Mouse (Mus musculus): Measurements from ENCODE around the gene Lrrc4b.

Gene Lrrc4b

DNA sequence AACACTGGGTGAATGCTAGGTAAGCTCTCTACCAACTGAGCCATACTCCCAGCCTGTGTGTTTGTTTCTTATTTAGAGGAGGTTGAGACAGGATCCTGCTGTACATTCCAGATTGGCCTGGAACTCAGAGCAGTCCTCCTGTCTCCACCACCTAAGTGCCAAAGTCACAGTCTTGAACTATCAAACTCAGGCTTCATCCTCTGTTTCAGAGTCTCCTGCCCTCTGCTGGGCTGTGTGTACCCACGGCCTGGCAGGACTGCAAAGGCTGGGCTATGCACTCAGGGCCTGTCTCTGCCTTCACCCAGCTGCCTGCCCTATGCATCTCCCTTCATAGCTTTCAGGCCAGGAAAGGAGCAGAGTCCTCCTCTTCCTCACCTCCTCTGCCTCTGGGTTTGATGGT lies 7.4 kb downstream of the Lrrc4b start:
- no peak for DNase-seq (ENCODE audit: low read depth, low spot score)

GRCm38 (mm10) chr7:44437188-44437587 lies 8.4 kb downstream of the Lrrc4b start:
- DNase-seq (ENCODE audit: low read depth, low spot score): no peak

DNA sequence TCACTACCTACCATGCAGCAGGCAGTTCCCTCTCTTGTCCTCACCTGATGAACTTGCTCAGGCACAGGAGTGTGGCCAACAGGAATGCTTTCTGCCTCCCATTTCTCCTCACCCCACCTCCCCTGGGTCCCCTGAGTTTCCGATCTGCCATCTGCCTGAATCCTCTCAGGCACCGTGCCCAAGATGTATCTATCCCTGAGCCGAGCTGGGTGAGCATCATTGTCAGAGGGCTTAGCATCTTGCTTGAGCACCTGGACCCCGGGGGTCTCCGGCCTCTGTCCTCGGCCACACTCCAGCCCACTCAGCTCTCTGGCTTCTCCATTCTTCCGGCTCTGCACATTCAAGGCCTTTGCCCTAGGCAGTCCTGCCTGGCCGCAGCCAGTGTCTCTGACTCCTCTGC lies 9.1 kb downstream of the Lrrc4b start:
- no peak for DNase-seq (ENCODE audit: low read depth, low spot score)

- no peak for DNase-seq (ENCODE audit: low read depth, low spot score)
Observed at GRCm38 (mm10) chr7:44439696-44440095, 10.9 kb downstream of the Lrrc4b start.

DNA sequence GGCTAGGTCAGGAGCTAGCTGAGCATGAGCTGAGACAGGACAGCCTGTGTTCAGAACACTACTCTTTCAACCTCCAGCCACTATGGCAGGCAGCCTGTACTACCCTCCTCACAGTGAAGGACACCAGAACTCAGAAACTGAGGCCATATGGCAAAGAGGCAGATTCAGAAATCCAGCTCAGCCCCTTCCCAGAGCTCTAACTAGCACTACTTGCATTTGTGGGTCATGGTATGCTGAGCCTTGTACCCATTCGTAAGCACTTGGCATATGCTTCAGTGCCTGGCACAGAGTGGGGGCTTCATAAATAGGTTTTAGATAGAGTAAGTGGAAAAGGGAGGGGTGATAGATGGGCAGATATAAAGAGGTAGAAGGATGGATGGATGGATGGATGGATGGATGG lies 11.7 kb downstream of the Lrrc4b start:
- no peak for DNase-seq (ENCODE audit: low read depth, low spot score)

DNA sequence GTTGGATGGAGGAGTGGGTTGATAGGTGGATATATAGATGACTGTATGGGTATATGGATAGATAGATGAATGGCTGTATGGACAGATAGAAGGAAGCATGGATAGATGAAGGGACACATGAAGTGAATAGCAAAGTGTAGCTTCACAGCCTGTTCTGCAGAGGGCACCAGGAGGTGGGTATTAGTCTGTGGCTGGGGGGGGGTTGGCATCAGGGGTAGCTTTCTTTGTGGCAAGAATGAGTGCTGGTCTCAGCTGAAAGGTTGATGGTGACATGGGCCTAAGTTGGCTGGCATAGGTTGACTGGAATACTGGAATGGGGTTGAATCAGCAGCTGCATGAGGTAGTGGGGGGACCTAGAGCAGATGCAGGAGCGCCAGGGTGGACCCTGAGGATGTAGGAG lies 12.4 kb downstream of the Lrrc4b start:
- DNase-seq (ENCODE audit: low read depth, low spot score): no peak

DNA sequence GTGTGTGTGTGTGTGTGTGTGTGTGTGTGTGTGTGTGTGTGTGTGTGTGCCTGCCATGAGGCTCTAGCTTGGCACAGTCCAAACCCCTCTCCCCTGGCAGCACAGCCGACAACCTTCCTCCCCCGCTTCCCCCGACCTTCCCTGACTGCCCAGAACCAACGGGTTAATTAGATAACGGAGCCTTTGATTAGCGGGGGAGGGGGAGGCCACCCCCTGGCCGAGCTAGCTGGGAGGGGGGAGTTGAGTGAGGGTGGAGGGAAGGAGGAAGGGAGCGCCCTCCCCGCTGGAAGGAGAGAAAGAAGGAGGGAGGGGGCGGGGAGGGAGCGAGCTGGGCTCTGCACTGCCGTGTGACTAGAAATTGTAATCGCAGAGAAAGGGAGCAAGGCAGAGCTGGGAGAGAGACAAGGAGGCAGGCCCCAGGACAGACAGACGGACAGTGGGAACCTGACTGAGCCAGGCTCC lies 12.9 kb downstream of the Lrrc4b start:
- no peak for DNase-seq (ENCODE audit: low read depth, low spot score)

DNA sequence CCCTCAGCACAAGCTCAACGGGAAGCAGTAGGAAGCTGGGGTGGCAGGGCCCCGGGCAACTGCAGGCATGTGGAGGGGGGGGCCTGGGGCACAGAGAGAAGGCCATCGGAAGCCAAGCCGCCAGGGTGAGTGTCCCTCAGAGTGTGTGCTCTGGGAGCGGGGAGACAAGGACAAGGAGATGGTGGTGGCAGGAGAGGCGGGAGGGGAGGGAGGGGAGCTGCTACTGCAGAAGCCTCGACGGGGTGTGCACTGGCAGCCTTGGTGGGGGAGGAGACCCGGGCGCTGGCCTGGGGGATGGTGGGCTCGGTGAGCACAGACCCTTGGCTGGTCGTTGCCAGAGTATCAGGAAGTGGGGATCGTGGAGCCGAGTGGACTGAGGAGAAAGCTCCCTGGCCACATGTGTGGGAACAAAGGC lies 13.6 kb downstream of the Lrrc4b start:
- no peak for DNase-seq (ENCODE audit: low read depth, low spot score)

DNA sequence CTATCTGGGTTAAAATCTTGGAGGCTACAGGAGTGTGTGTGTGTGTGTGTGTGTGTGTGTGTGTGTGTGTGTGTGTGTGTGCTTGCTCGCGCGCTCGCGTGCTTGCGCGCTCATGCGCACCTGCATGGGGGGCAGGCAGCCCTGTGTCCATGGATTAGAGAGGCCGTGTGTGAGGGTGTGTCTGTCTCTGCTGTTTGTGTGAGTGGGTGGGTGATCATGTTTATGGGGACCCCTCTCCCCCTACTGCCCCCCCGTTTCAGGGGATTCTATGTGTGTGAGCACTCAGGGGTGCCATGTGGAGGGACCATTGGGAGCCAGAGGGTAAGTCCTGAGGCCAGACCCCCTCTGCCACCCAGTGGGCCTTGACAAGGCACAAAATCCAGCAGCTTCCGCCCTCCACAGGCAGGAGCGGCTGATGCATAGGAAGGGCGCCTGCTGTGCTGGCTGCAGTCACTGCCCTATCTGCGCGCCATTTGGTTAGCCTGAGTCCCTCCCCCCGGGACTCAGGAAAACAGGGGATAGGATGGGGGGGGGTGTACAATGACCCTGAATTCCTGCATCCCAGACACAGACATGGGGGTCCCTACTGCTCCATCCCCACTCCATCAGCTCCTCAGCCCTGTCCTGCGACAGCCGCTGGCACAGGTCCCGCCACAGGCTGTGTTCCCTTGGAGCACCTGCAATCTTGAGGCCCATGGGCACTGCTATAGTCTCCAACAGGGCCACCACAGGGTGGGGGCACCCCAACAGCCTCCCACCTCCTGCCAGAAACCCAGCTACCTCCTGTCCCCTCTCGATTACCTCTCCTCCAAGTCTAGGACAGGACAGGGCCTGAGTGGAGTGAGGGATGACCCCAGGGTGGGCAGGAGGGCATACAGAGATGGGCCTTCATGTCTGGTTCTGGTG lies 14.7 kb downstream of the Lrrc4b start:
- DNase-seq (ENCODE audit: low read depth, low spot score): no peak

DNA sequence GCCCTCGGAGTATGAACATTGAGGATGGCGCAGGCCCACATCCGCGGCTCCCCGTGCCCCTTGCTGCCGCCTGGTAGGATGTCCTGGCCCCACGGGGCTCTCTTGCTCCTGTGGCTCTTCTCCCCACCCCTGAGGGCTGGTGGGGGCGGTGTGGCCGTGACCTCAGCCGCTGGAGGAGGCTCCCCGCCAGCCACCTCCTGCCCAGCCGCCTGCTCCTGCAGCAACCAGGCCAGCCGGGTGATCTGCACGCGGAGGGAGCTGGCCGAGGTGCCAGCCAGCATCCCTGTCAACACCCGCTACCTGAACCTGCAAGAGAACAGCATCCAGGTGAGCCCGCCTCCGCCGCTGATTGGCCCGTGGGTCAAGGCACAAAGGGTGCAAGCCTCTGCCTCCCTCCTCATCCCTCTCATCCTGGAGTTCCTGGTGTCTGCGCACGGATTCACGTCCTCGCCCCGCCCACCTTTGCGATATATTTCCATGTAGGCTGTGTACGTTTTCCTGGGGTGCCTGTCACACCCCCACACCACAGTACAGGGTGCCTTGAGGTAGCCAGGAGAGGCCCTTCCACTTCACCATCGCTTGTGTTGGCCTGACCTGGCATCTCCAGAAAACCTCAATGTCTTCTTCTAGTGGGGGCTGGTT lies 16.2 kb downstream of the Lrrc4b start:
- no peak for DNase-seq (ENCODE audit: low read depth, low spot score)

DNA sequence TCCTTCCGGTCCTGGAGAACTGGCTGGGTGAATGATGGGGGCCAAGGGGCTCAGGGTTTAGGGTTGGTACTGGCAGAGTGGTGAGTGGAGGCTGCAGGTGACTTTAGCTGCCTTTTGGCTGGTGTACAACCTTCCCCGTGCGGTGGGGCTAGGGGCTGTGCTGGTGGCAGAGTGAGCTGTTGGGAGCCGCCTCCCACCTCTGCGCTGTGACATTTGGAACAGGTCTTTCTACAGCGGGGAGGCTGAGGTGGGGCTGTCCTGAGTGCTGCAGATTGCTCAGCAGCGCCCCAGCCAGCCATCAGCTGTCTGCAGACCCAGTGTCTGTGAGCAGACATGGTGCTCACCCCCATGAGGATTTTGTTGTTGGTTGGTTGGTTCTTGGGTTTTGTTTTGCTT lies 16.7 kb downstream of the Lrrc4b start:
- no peak for DNase-seq (ENCODE audit: low read depth, low spot score)

DNA sequence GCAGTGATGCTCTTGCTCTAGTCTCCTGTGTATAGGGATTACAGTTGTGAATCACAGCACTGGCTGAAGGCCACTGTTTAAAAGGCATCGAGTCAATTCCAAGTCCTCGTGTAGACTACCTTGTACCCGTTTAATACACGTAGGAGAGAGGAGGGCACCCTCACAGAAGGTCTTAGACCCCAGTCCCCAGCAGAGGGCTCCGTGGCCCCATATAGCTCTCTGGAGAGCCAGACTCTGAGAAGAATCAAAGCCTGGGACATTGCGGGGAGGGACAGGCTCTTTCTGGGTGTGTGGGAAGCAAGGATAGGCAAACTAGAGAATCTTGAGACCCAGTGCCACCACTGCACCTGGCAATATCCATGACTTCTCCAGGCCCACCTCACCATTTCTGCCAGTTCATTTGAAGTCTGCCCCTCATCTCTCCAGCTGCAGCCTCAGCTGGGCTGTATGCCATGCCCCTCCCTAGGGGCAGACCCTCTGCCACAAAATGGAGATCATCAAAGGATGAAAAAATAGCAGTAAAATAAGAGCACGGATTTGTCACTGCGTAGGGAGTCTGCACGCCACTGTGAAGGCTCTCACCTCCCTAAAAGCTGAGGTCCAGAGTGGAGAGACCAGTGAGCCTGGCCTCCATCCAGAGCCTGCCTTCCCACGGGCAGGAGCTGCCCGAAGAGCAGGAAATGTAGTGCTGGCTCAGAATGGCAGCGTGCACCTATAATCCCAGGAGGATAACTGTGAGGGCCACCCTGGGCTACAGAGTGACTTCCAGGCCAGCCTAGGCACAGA lies 17.4 kb downstream of the Lrrc4b start:
- DNase-seq (ENCODE audit: low read depth, low spot score): no peak

GRCm38 (mm10) chr7:44453256-44453655 lies 24.4 kb downstream of the Lrrc4b start:
- DNase-seq (ENCODE audit: low read depth, low spot score): no peak

- DNase-seq (ENCODE audit: low read depth, low spot score): no peak
Observed at GRCm38 (mm10) chr7:44456302-44456701, 27.5 kb downstream of the Lrrc4b start.

- DNase-seq (ENCODE audit: low read depth, low spot score): no peak
Observed at GRCm38 (mm10) chr7:44460067-44460466, 31.2 kb downstream of the Lrrc4b start.

- no peak for DNase-seq (ENCODE audit: low read depth, low spot score)
Observed at GRCm38 (mm10) chr7:44460767-44461502, 32.1 kb downstream of the Lrrc4b start.

- no peak for DNase-seq (ENCODE audit: low read depth, low spot score)
Observed at GRCm38 (mm10) chr7:44461503-44462217, 32.8 kb downstream of the Lrrc4b start.

- DNase-seq (ENCODE audit: low read depth, low spot score): no peak
Observed at GRCm38 (mm10) chr7:44462218-44463055, 33.6 kb downstream of the Lrrc4b start.

GRCm38 (mm10) chr7:44463056-44463425 lies 34.2 kb downstream of the Lrrc4b start:
- no peak for DNase-seq (ENCODE audit: low read depth, low spot score)
